ENCODE assay signal across 8 mouse cellular contexts in genomic region chr8:60505653-60506521, GRCm38 (mm10). TPM values are rescaled to one million over a fixed set of nuclear protein-coding genes. Genes with fewer than 3 reads are reported as not detected.
DNase-seq lines count a peak whose midpoint lies in the region; ATAC-seq and TF ChIP-seq lines count a peak whose summit lies in the region.

TSS of gene Aadat (plus strand) at chr8:60505932.

- peak; percentile 31; the same call in 1 of the 2 replicates for TF ChIP-seq CTCF in G1E (IDR thresholded peaks at IDR 0.05; ENCODE audit: low read depth, low read length)
- peak; percentile 20; the same call in 1 of the 2 replicates for TF ChIP-seq CTCF in olfactory bulb, adult 2 months (IDR thresholded peaks at IDR 0.05; ENCODE audit: insufficient read depth, low read depth, low read length)

- no peak within 1 kb of the TSS for H3K27ac ChIP-seq in forebrain, embryonic 14.5 days (ENCODE audit: low read depth, low read length)
- H3K27ac ChIP-seq in liver, embryonic 16.5 days (ENCODE audit: low read length): peak within 1 kb of the TSS; percentile 50; the same call in 1 of the 2 replicates
- 0 out of 2 replicates have a peak within 1 kb of the TSS, but pooled peaks have one; percentile 3 for H3K27ac ChIP-seq in olfactory bulb, adult 2 months (ENCODE audit: insufficient read depth, low read depth, low read length)

- no peaks in the 10 kb centered on the region; the same call in 1 of the 2 replicates for H3K27me3 ChIP-seq in G1E (ENCODE audit: insufficient read depth, low read length)
- no peaks in the 10 kb centered on the region for H3K27me3 ChIP-seq in forebrain, embryonic 14.5 days (replicated peaks; ENCODE audit: control insufficient read depth, insufficient read depth, low read length)
- no peaks in the 10 kb centered on the region for H3K27me3 ChIP-seq in liver, embryonic 16.5 days (ENCODE audit: control insufficient read depth, insufficient read depth, low read depth, low read length)

- no peaks in the 10 kb centered on the region for H3K36me3 ChIP-seq in G1E (replicated peaks)
- H3K36me3 ChIP-seq in forebrain, embryonic 14.5 days (ENCODE audit: control insufficient read depth, insufficient read depth, low read length): no peaks in the 10 kb centered on the region
- no peaks in the 10 kb centered on the region for H3K36me3 ChIP-seq in liver, embryonic 16.5 days (ENCODE audit: control insufficient read depth, insufficient read depth)

- intact Hi-C loops in heart, postnatal 25 days (cut with DNase I): loop anchor here (2.0 to 5.0 kb wide), 2 partner anchors 86 to 359 kb away; no protein-coding TSS in a partner anchor

- no peaks in the 10 kb centered on the region for H3K9me3 ChIP-seq in G1E (replicated peaks)
- H3K9me3 ChIP-seq in forebrain, embryonic 14.5 days (replicated peaks; ENCODE audit: control insufficient read depth, low read length): no peaks in the 10 kb centered on the region
- no peaks in the 10 kb centered on the region for H3K9me3 ChIP-seq in liver, embryonic 16.5 days (replicated peaks; ENCODE audit: control insufficient read depth, low read length)

- no peak for TF ChIP-seq POLR2A in olfactory bulb, adult 2 months (IDR thresholded peaks at IDR 0.05; ENCODE audit: insufficient read depth, low read depth, low read length)

- peak within 1 kb of the TSS; percentile 92 for H3K4me2 ChIP-seq in forebrain, embryonic 14.5 days (ENCODE audit: low read length)
- H3K4me2 ChIP-seq in liver, embryonic 16.5 days (ENCODE audit: low read depth, low read length): peak within 1 kb of the TSS; percentile 56

- no peak within 1 kb of the TSS for H3K4me3 ChIP-seq in G1E (ENCODE audit: low read depth, low read length)
- peak within 1 kb of the TSS; percentile 55 for H3K4me3 ChIP-seq in forebrain, embryonic 14.5 days (ENCODE audit: low read depth, low read length)
- peak within 1 kb of the TSS; percentile 48 for H3K4me3 ChIP-seq in liver, embryonic 16.5 days (ENCODE audit: low read depth, low read length)
- H3K4me3 ChIP-seq in olfactory bulb, adult 2 months (ENCODE audit: insufficient read depth, low read depth, low read length): peak within 1 kb of the TSS; percentile 51

- no peak; the same call in 1 of the 2 replicates for ATAC-seq in G1E (ENCODE audit: extremely low read depth, insufficient number of reproducible peaks, low FRiP score, poor library complexity, severe bottlenecking)
- peak; percentile 98 for ATAC-seq in forebrain, embryonic 14.5 days
- ATAC-seq in liver, embryonic 16.5 days (ENCODE audit: low read depth): peak; percentile 97
- ATAC-seq in monocyte, adult 5-6 weeks (replicated peaks; ENCODE audit: insufficient number of reproducible peaks, low FRiP score, low TSS enrichment, poor library complexity, severe bottlenecking): no peak

- H3K4me1 ChIP-seq in G1E (ENCODE audit: insufficient read depth, low read depth, low read length): no peaks in the 10 kb centered on the region
- H3K4me1 ChIP-seq in forebrain, embryonic 14.5 days (ENCODE audit: control insufficient read depth, insufficient read depth, low read length): 0 out of 2 replicates have a peak, but pooled peaks cover 4% of the 10 kb centered on the region
- H3K4me1 ChIP-seq in liver, embryonic 16.5 days (ENCODE audit: control insufficient read depth, low read depth, low read length): no peaks in the 10 kb centered on the region
- H3K4me1 ChIP-seq in olfactory bulb, adult 2 months (ENCODE audit: control insufficient read depth, insufficient read depth, low read length): peaks cover 4% of the 10 kb centered on the region

- peak within 1 kb of the TSS; percentile 73 for H3K9ac ChIP-seq in forebrain, embryonic 14.5 days (ENCODE audit: low read length)
- H3K9ac ChIP-seq in liver, embryonic 16.5 days (ENCODE audit: low read depth, low read length): peak within 1 kb of the TSS; percentile 31; the same call in 1 of the 2 replicates

- 1% methylated on average over 25 of the region's 25 CpGs for WGBS in forebrain, embryonic 14.5 days
- 3% methylated on average over 25 of the region's 25 CpGs for WGBS in liver, embryonic 16.5 days (ENCODE audit: insufficient replicate concordance)
- WGBS in olfactory bulb, adult 2 months: 1% methylated on average over 25 of the region's 25 CpGs

- DNase-seq in G1E (ENCODE audit: low spot score): peak; percentile 14
- peak; percentile 15 for DNase-seq in c-Kit-positive CD71-positive TER-119-positive erythroid progenitor cells, embryonic 14.5 days (ENCODE audit: low spot score)
- DNase-seq in forebrain, embryonic 14.5 days (ENCODE audit: low spot score): peak; percentile 96
- DNase-seq in heart, postnatal 25 days (ENCODE audit: low spot score): peak; percentile 2
- peak; percentile 76 for DNase-seq in layer of hippocampus, adult 11-12 months (ENCODE audit: low spot score)

RNA-seq across cellular contexts. Expression of gene Aadat, which starts in this region (rescaled TPM):
- total RNA-seq in G1E (2014; fragmentation: Nextera tagmentation) (not detected in 2 replicates), G1E (2017) (not detected in 2 replicates)
- not detected in 2 replicates for polyA plus RNA-seq in G1E (2012)
- polyA plus RNA-seq in forebrain, embryonic 14.5 days (2014; fragmentation: Nextera tagmentation; extraction: Ambion mirVana): 0.55 and 0.78 TPM in 2 replicates
- total RNA-seq in heart, postnatal 25 days (2021): not detected
- polyA plus RNA-seq in liver, embryonic 16.5 days (2015; fragmentation: Nextera tagmentation; extraction: Ambion mirVana): 11.5 and 13.1 TPM in 2 replicates
- not detected in 2 replicates for polyA plus RNA-seq in olfactory bulb, adult 2 months (2012; ENCODE audit: insufficient read depth, insufficient read length, low replicate concordance, missing spikeins)
- not detected in 3 replicates for total RNA-seq in monocyte, adult 5-6 weeks (2017)

Comparison
In these comparisons a context has a peak if more than half of its experiments do, and no peak if none do; other contexts are left out.
1. Peak in DNase-seq in G1E; RNA of the gene not detected or under 1 TPM.
2. Peak in DNase-seq, ATAC-seq, H3K4me3 ChIP-seq, H3K9ac ChIP-seq and H3K4me2 ChIP-seq in forebrain, embryonic 14.5 days; RNA of the gene not detected or under 1 TPM.
3. Peak in DNase-seq in heart, postnatal 25 days; RNA of the gene not detected or under 1 TPM.
4. DNase-seq: peak in every context shown above with its lines; median percentile 96 in forebrain, embryonic 14.5 days; 76 in layer of hippocampus, adult 11-12 months; 15 in c-Kit-positive CD71-positive TER-119-positive erythroid progenitor cells, embryonic 14.5 days; 14 in G1E; 2 in heart, postnatal 25 days.